Mouse (Mus musculus): ENCODE data around the gene Rab32. TPM values are rescaled to one million over a fixed set of nuclear protein-coding genes. Genes with fewer than 3 reads are reported as not detected.
A peak's percentile ranks its signal among the peaks of the same experiment; 100 is the strongest.
"Not testable (repeated sequence)": the region's sequence is repeated elsewhere in the genome, so short reads cannot be mapped to it uniquely, and the experiment has no call there.

Rab32 gene
- polyA plus RNA-seq (2016; fragmentation: Nextera tagmentation; extraction: Ambion mirVana): 18.7 and 19.6 TPM in 2 replicates

DNA sequence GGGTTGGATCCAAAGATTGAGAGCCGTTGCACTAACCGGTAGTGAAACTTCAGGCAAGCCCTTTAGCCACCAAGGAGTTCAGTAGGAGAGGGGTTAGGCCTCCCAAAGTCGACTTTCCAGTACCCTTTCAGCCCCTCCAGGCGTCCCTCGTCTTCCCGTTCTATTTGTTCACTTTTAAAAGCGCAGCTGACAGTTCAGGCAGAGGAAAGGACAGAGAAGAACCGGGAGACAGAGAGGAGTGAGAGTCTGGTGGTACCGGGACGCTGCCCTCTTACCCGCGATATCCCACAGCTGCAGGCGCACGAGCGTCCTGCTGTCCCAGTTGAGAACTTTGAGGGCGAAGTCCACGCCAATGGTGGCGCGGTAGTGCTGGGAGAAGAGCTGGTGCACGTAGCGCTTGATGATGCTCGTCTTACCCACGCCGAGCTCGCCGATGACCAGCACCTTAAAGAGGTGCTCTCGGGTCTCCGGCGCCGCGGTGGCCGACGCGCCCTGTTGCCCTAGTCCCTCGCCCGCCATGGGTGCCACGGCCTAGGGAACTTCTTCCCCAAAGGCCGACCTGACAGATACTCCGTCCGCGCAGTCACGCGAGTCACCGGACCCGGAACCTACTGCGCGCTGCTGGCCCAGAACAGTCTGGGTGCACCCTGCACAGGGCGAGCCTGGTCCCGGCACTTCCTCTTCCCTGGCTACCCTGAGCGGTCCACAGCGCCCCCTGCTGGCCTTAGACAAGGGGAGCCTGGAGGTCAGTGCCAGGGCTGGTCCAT lies at the start of gene Rab32:
Rab32 (minus strand) TSS at position 696 of the 767 bp plus-strand sequence.
- Histone ChIP-seq H3K27ac (no peak within 1 kb of the TSS), H3K4me3 (peak within 1 kb of the TSS; percentile 60), H3K9me3 (replicated peaks) (no peaks in the 10 kb centered on the region), H3K36me3 (no peaks in the 10 kb centered on the region), H3K27me3 (replicated peaks) (no peaks in the 10 kb centered on the region), H3K4me1 (no peaks in the 10 kb centered on the region), H3K4me2 (peak within 1 kb of the TSS; percentile 82), H3K9ac (peak within 1 kb of the TSS; percentile 62)
- under 1% methylated on average over 51 of the region's 51 CpGs for WGBS (ENCODE audit: insufficient replicate concordance)
- ATAC-seq: peak; percentile 93

DNA sequence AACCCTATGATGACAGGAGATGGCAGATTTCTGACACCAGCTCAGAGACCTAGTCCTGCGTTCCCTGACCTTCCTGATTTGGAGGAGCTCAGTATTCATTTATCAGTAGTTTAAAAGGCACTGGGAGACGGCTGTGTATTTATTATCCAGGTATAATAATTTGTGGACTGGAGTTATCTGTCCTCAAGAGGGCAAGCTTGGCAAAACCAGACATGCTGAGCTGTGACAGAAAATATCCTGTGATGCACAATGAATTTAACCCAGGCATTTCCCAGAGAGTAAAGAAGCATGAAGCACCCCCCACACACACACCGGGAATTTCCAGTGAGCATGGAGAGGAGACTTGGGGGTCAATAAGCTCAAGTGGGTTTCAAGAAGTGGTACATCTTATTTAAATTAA lies 42.7 kb upstream of the Rab32 start:
- H3K9ac ChIP-seq: no peak overlapping the region
- H3K9me3 ChIP-seq (replicated peaks): no peaks in the 10 kb centered on the region
- H3K27ac ChIP-seq: no peak overlapping the region
- H3K4me2 ChIP-seq: no peak overlapping the region
- H3K4me3 ChIP-seq: no peak overlapping the region
- no peak for ATAC-seq
- no peaks in the 10 kb centered on the region for H3K27me3 ChIP-seq (replicated peaks)
- no peaks in the 10 kb centered on the region for H3K36me3 ChIP-seq
- WGBS (ENCODE audit: insufficient replicate concordance): 68% methylated on average over 3 of the region's 3 CpGs
- H3K4me1 ChIP-seq: no peaks in the 10 kb centered on the region

DNA sequence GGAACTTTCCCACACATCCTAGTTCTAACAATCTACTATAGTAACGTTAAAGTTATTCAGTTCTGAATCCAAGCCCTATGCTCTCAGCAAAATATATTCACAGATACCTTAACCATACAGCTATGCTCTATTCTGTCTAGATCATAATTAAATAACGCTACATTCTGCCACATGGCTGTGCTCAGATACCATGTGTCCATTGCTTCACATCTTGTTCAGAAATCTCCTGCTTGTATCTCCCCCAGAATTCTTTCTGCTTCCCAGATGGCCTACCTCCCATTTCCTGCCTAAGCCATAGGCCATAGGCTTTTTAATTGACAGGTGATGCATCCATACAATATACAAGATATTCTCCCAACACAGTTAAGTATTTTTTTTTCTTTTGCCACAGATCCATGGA lies 39.4 kb upstream of the Rab32 start:
- H3K36me3 ChIP-seq; H3K27me3 ChIP-seq (replicated peaks); H3K27ac ChIP-seq; H3K4me3 ChIP-seq; H3K4me2 ChIP-seq; H3K9me3 ChIP-seq (replicated peaks); H3K9ac ChIP-seq; H3K4me1 ChIP-seq; ATAC-seq: not testable (repeated sequence)
- 66% methylated on average over 2 of the region's 2 CpGs for WGBS (ENCODE audit: insufficient replicate concordance)

DNA sequence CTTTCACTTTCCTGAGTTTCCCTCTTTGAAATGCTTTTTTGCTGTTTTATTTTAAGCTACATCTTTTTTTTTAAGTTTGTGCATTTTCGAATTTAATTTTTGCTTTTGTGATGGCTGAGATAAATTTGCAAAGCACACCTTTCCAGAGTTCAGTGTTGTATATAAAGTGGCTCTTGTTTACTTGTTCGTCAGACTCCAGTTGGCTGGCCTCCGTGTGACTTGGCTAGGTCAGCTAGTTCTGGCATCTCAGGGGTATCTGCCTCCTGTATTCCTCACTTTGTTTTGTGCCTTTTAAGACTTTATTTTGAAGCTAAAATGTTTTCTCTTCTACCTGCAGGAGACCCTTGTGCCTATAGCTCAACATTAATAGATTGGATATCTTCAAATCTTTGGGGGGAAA lies 22.7 kb upstream of the Rab32 start:
- Histone ChIP-seq H3K27ac (no peak overlapping the region), H3K27me3 (replicated peaks) (no peaks in the 10 kb centered on the region), H3K36me3 (no peaks in the 10 kb centered on the region), H3K4me3 (no peak overlapping the region), H3K4me2 (no peak overlapping the region), H3K4me1 (no peaks in the 10 kb centered on the region), H3K9me3 (replicated peaks) (no peaks in the 10 kb centered on the region), H3K9ac (no peak overlapping the region)
- WGBS (ENCODE audit: insufficient replicate concordance): 57% methylated on average over 3 of the region's 3 CpGs
- no peak for ATAC-seq

DNA sequence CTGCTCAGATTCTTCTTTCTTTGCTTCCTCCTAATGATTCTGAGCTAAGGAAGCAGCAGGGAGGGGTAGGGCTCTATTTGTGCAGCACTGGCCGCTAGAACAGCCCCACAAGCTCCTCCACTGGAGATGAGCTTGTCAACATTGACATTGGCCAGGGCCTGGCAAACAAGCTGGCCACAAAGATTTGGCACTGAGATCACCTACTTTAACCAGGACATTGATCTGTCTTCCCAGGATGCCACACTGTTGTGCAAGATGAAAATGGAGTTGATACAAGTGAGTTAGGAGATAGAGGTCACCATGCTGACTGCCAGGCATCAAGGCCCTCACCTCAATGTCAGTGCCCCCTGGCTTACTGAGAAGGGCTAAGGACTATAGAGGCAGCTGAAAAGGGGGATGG lies 21.8 kb upstream of the Rab32 start:
- H3K9me3 ChIP-seq (replicated peaks): no peaks in the 10 kb centered on the region
- no peaks in the 10 kb centered on the region for H3K36me3 ChIP-seq
- H3K27ac ChIP-seq: no peak overlapping the region
- H3K27me3 ChIP-seq (replicated peaks): no peaks in the 10 kb centered on the region
- no peak for ATAC-seq
- WGBS (ENCODE audit: insufficient replicate concordance): 38% methylated on average over 1 of the region's 1 CpGs
- H3K9ac ChIP-seq: no peak overlapping the region
- no peak overlapping the region for H3K4me2 ChIP-seq
- H3K4me3 ChIP-seq: no peak overlapping the region
- H3K4me1 ChIP-seq: no peaks in the 10 kb centered on the region

DNA sequence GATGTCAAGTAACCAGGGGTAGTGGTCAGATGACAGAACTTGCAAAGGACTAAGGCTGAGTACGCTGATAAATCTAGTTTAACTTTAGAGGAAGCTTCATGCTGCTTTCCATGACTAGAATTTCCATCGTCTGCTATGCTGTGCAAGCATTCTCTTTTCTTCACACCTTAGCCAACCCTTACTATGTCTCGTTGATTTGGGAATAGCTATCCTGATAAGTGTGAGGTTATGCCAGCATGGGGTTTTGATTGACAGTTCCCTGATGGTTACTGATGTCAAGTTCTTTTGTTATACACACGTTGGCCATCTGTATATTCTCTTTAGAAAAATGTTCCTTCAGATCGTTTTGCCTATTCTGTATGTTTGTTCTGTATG lies 259 bp upstream of the Rab32 start:
- Histone ChIP-seq H3K27ac (no peak overlapping the region), H3K36me3 (no peaks in the 10 kb centered on the region), H3K4me1 (no peaks in the 10 kb centered on the region), H3K9ac (no peak overlapping the region), H3K9me3 (replicated peaks) (no peaks in the 10 kb centered on the region), H3K27me3 (replicated peaks) (no peaks in the 10 kb centered on the region), H3K4me2 (peak overlapping the region; percentile 82), H3K4me3 (peak overlapping the region; percentile 60; the same call in 1 of the 2 replicates)
- WGBS (ENCODE audit: insufficient replicate concordance): 25% methylated on average over 5 of the region's 5 CpGs
- ATAC-seq: peak; percentile 45; the same call in 1 of the 2 replicates

DNA sequence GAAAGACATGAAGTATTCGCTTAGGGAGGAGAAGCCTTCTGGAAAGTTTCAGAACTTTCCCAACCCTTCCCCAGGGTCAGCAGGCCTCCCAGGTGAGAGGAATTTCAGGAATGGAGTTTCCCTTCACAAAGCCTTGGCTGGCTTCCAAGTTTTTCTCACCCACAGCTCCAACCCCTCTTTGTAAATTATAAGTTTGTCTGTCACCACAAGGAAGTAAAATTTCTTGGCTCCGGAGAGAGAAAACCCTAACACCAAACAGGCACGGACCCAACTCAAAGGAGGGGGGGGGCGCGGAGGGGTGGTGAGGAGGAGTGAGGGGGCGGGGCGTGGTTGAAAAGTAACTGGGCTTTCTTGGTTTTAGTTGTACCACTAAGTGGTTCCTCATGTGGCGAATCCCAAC lies 980 bp downstream of the Rab32 start:
- Histone ChIP-seq H3K4me2 (peak overlapping the region; percentile 82), H3K9me3 (replicated peaks) (no peaks in the 10 kb centered on the region), H3K36me3 (no peaks in the 10 kb centered on the region), H3K9ac (peak overlapping the region; percentile 62; the same call in 1 of the 2 replicates), H3K4me1 (no peaks in the 10 kb centered on the region), H3K27me3 (replicated peaks) (no peaks in the 10 kb centered on the region), H3K4me3 (peak overlapping the region; percentile 60), H3K27ac (no peak overlapping the region)
- no peak for ATAC-seq
- WGBS (ENCODE audit: insufficient replicate concordance): 6% methylated on average over 8 of the region's 8 CpGs

DNA sequence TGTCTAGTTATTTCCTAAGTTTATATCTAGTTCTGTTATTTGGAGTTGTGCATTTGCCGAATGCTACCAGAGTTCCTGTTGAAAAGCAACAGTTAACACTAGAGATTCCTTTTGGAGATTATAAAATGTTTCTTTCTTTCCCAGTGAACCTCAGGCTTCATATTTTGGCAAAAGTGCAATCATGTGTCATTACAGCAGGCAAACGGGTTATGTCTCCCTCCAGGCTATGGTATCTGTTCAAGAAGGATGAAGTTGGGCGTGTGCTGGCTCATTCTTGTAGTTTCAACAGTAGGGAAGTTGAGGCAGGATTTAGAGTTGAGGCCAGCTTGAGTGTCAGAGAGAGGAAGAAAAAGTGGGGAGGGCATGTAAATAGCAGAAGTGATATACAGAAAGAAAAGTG lies 2.4 kb downstream of the Rab32 start:
- Histone ChIP-seq H3K4me1 (no peaks in the 10 kb centered on the region), H3K27me3 (replicated peaks) (no peaks in the 10 kb centered on the region), H3K27ac (no peak overlapping the region), H3K4me2 (no peak overlapping the region), H3K36me3 (no peaks in the 10 kb centered on the region), H3K4me3 (no peak overlapping the region), H3K9me3 (replicated peaks) (no peaks in the 10 kb centered on the region), H3K9ac (no peak overlapping the region)
- 62% methylated on average over 3 of the region's 3 CpGs for WGBS (ENCODE audit: insufficient replicate concordance)
- ATAC-seq: no peak

DNA sequence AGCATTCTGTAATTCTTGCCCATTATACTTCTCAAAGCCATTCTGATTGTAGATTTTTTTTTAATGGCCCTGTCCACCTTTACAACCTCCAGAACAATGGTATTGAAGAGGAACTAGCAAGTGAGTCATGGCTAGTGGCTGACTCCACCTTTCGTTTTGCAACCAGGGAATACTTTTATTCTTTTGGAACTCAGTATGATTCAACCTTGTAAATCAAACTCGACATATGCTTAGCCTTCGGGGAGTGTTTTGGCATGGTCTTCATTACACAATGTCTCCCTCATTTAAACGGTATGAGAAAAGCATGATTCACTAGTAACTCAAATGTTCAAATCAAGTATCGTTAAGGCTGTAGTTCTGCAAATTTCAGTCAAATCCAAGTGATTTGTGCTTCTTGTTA lies 2.8 kb downstream of the Rab32 start:
- H3K4me2 ChIP-seq: no peak overlapping the region
- ATAC-seq: no peak
- no peak overlapping the region for H3K4me3 ChIP-seq
- no peaks in the 10 kb centered on the region for H3K27me3 ChIP-seq (replicated peaks)
- no peak overlapping the region for H3K9ac ChIP-seq
- no peaks in the 10 kb centered on the region for H3K4me1 ChIP-seq
- no peak overlapping the region for H3K27ac ChIP-seq
- H3K36me3 ChIP-seq: no peaks in the 10 kb centered on the region
- 72% methylated on average over 5 of the region's 5 CpGs for WGBS (ENCODE audit: insufficient replicate concordance)
- no peaks in the 10 kb centered on the region for H3K9me3 ChIP-seq (replicated peaks)

DNA sequence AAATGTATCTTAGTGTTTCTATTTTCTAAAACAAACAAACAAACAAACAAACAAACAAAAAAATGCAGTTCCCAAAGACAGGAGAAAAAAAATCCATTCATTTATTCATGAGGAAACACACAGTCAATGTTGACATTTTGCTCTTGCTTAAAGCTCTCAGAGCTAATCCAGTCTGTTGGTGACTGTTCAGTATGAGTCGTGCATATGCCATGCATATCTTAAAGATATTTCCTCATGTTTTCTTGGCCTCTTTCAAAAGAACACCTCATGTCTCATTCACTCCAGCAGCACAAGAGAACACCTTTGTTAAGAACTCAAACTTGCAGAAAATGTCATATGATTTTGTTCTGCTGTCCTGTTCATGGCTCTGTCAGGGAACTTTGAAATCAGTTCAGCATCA lies 7.9 kb downstream of the Rab32 start:
- Histone ChIP-seq H3K27ac (no peak overlapping the region), H3K27me3 (replicated peaks) (no peaks in the 10 kb centered on the region), H3K36me3 (no peaks in the 10 kb centered on the region), H3K4me2 (no peak overlapping the region), H3K4me1 (no peaks in the 10 kb centered on the region), H3K9ac (no peak overlapping the region), H3K4me3 (no peak overlapping the region), H3K9me3 (replicated peaks) (no peaks in the 10 kb centered on the region)
- 65% methylated on average over 1 of the region's 1 CpGs for WGBS (ENCODE audit: insufficient replicate concordance)
- no peak for ATAC-seq

DNA sequence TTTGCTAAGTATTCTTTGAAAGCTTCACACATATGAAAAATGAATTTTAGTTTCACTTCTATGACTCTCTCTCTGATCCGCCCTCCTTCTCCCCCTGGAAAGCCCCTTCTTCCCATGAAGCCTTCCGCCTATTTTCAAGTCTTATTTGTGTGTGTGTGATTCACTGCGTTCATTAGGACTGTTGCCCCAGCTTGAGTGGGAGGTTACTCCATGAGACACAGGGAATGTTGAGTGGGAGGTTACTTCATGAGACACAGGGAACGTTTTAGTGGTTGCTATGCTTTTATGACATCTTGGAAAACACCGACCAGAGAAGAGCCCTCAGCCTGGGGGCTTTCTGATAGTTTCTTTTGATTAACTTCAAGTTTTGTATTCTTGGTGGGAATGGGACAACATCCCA lies 11.4 kb downstream of the Rab32 start:
- H3K4me1 ChIP-seq: no peaks in the 10 kb centered on the region
- no peak overlapping the region for H3K4me3 ChIP-seq
- 60% methylated on average over 5 of the region's 5 CpGs for WGBS (ENCODE audit: insufficient replicate concordance)
- no peaks in the 10 kb centered on the region for H3K36me3 ChIP-seq
- H3K4me2 ChIP-seq: no peak overlapping the region
- no peak for ATAC-seq
- H3K27me3 ChIP-seq (replicated peaks): no peaks in the 10 kb centered on the region
- no peak overlapping the region for H3K9ac ChIP-seq
- H3K9me3 ChIP-seq (replicated peaks): no peaks in the 10 kb centered on the region
- no peak overlapping the region for H3K27ac ChIP-seq

DNA sequence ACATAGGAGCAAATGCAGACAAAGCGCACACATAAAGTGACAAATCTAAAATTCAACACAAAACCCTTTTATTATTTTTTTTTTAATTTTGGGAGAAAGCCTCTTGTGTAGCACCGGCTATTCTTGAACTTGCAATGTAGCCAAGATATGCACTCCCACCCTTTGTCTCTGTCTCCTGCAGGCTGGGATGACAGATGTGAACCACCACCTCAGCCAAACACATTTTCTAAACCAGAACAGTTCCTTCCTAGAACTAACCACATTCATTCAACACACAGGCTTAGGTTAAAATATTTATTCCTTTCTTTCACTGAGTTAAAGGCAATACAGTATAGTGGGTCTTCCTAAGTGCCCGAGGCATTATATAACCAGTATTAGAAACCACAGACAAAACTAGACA lies 13.1 kb downstream of the Rab32 start:
- no peak for ATAC-seq
- WGBS (ENCODE audit: insufficient replicate concordance): 80% methylated on average over 3 of the region's 3 CpGs
- no peaks in the 10 kb centered on the region for H3K9me3 ChIP-seq (replicated peaks)
- no peak overlapping the region for H3K27ac ChIP-seq
- no peaks in the 10 kb centered on the region for H3K4me1 ChIP-seq
- no peaks in the 10 kb centered on the region for H3K27me3 ChIP-seq (replicated peaks)
- H3K4me2 ChIP-seq: no peak overlapping the region
- no peak overlapping the region for H3K4me3 ChIP-seq
- no peak overlapping the region for H3K9ac ChIP-seq
- no peaks in the 10 kb centered on the region for H3K36me3 ChIP-seq

Measured in liver, embryonic 12.5 days (tissue).